Mouse (Mus musculus) midbrain, embryonic 15.5 days (tissue): ENCODE measurements around the gene Ulk4. TPM values are rescaled to one million over a fixed set of nuclear protein-coding genes. Genes with fewer than 3 reads are reported as not detected.

Experiments
- ATAC-seq: fragments of 200-750 bp; cut with Nextera tagmentation; replicated peaks from 2 replicates; pipeline ENCODE4 v1.8.0; 2017; ENCODE audit warnings: moderate TSS enrichment
- H3K27ac ChIP-seq: fragments of 300-500 bp; sonication (generic); 2 replicates; pipeline ENCODE4 v1.5.1; 2015; ENCODE audit warnings: mild to moderate bottlenecking, inconsistent platforms
- H3K27me3 ChIP-seq: fragments of 300-500 bp; sonication (generic); replicated peaks from 2 replicates; pipeline ENCODE4 v1.6.1; 2015; ENCODE audit warnings: inconsistent platforms
- H3K36me3 ChIP-seq: fragments of 300-500 bp; sonication (generic); replicated peaks from 2 replicates; pipeline ENCODE4 v1.6.1; 2015; ENCODE audit warnings: inconsistent platforms
- H3K4me1 ChIP-seq: fragments of 300-500 bp; sonication (generic); 2 replicates; pipeline ENCODE4 v1.6.1; 2015; ENCODE audit warnings: inconsistent platforms
- H3K4me2 ChIP-seq: fragments of 300-500 bp; sonication (generic); 2 replicates; pipeline ENCODE4 v1.6.1; 2015; ENCODE audit warnings: inconsistent platforms, mild to moderate bottlenecking, moderate library complexity
- H3K4me3 ChIP-seq: fragments of 300-500 bp; sonication (generic); 2 replicates; pipeline ENCODE4 v1.5.1; 2015; ENCODE audit warnings: mild to moderate bottlenecking, inconsistent platforms
- H3K9ac ChIP-seq: fragments of 300-500 bp; sonication (generic); 2 replicates; pipeline ENCODE4 v1.6.1; 2015; ENCODE audit warnings: mild to moderate bottlenecking, inconsistent platforms
- H3K9me3 ChIP-seq: fragments of 300-500 bp; sonication (generic); 2 replicates; pipeline ENCODE4 v1.6.1; 2016; ENCODE audit warnings: inconsistent platforms
- WGBS: fragments of 180-500 bp; shearing (Covaris S2); methylation state at CpG from one replicate; pipeline ENCODE4 v1.1.7; 2015; ENCODE audit warnings: mixed read lengths; 5-methylcytosine and 5-hydroxymethylcytosine counted together
- polyA plus RNA-seq: library from polyadenylated mRNA; unstranded; fragments of >200 nt; fragmentation: Nextera tagmentation; extraction: Ambion mirVana; gene quantifications from 2 replicates; pipeline ENCODE4 v1.2.1, GENCODE M21; 2015

Gene Ulk4
- polyA plus RNA-seq, 1 experiment from 2014 or later: 92.9 TPM

DNA sequence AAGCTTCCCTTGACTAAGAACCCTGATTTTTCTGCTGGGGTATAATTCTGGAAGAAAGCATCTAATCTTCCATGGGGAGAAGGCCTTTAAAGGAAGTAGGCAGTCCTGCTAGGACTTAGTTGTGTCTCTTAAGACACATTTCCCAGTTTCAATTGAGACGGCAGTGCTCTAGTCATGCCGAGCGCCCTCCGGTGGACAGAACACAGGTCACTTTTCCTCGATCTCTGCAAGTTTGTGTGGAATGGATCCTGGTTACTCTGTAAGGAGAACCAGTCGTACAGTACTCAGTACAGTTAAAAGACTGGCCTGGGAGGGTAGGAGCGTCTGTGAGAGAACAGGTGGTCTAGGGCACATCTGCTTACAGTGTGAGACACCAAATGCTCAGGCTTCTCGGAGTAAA, 340.6 kb downstream of the Ulk4 start:
- ATAC-seq: no peak
- 15% methylated on average over 8 of the region's 8 CpGs for WGBS
- peak overlapping the region; percentile 90 for H3K4me3 ChIP-seq
- H3K9me3 ChIP-seq: no peaks in the 10 kb centered on the region
- no peaks in the 10 kb centered on the region for H3K36me3 ChIP-seq
- H3K4me2 ChIP-seq: peak overlapping the region; percentile 94
- H3K27ac ChIP-seq: no peak overlapping the region
- H3K9ac ChIP-seq: no peak overlapping the region
- peaks cover 77% of the 10 kb centered on the region for H3K4me1 ChIP-seq
- H3K27me3 ChIP-seq: no peaks in the 10 kb centered on the region

GRCm38 (mm10) chr9:120935634-120935922, 341.4 kb downstream of the Ulk4 start:
- no peak for ATAC-seq
- 8% methylated on average over 4 of the region's 4 CpGs for WGBS

DNA sequence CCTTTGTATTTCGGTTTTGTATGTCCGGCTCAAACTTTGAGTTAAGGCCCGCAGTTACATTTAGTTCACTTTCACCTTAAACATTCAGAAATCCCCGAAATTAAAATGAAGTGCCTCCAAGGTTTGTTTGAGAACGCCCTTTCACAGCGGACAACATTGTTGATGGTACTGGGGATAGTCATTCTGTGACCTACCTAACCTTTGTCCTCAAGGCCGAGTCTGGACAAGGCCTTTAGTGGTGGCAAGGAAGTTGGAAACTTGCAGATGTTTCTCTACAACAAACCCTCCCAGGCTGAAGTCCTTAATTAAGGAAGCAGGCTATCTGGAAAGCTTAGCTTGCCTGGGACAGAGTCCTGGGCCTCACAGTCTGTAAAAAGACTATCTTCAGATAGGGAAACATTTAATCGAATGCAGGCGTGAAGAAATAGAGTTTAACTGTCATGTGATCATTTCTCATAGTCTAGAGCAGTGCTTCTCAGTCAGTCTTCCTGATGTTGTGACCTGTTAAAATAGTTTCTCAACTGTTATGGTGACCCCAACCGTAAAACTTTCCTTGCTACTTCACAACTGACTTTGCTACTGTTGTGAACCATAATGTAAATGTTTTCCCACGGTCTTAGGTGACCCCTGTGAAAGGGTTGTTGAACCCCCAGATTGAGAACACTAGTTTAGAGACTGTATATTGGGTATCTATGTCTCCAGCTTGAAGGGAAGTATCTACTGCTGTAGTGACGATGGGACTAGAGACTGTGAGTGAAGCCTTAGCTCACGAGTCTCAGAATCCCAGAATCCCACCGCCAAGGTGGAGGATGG, 342.0 kb downstream of the Ulk4 start:
- ATAC-seq: no peak
- peak overlapping the region; percentile 90 for H3K4me3 ChIP-seq
- peak overlapping the region; percentile 92 for H3K27ac ChIP-seq
- H3K4me2 ChIP-seq: peak overlapping the region; percentile 94
- H3K4me1 ChIP-seq: peaks cover 64% of the 10 kb centered on the region
- H3K27me3 ChIP-seq: no peaks in the 10 kb centered on the region
- no peaks in the 10 kb centered on the region for H3K9me3 ChIP-seq
- no peaks in the 10 kb centered on the region for H3K36me3 ChIP-seq
- peak overlapping the region; percentile 68 for H3K9ac ChIP-seq
- WGBS: 7% methylated on average over 14 of the region's 14 CpGs

More at GRCm38 (mm10) chr9:120935634-120935922, 341.4 kb downstream of the Ulk4 start:
- H3K9ac ChIP-seq: peak overlapping the region; percentile 68; the same call in 1 of the 2 replicates
- no peaks in the 10 kb centered on the region for H3K27me3 ChIP-seq
- H3K36me3 ChIP-seq: no peaks in the 10 kb centered on the region
- H3K4me1 ChIP-seq: peaks cover 70% of the 10 kb centered on the region
- no peak overlapping the region for H3K27ac ChIP-seq
- no peaks in the 10 kb centered on the region for H3K9me3 ChIP-seq
- H3K4me3 ChIP-seq: peak overlapping the region; percentile 90
- peak overlapping the region; percentile 94 for H3K4me2 ChIP-seq

DNA sequence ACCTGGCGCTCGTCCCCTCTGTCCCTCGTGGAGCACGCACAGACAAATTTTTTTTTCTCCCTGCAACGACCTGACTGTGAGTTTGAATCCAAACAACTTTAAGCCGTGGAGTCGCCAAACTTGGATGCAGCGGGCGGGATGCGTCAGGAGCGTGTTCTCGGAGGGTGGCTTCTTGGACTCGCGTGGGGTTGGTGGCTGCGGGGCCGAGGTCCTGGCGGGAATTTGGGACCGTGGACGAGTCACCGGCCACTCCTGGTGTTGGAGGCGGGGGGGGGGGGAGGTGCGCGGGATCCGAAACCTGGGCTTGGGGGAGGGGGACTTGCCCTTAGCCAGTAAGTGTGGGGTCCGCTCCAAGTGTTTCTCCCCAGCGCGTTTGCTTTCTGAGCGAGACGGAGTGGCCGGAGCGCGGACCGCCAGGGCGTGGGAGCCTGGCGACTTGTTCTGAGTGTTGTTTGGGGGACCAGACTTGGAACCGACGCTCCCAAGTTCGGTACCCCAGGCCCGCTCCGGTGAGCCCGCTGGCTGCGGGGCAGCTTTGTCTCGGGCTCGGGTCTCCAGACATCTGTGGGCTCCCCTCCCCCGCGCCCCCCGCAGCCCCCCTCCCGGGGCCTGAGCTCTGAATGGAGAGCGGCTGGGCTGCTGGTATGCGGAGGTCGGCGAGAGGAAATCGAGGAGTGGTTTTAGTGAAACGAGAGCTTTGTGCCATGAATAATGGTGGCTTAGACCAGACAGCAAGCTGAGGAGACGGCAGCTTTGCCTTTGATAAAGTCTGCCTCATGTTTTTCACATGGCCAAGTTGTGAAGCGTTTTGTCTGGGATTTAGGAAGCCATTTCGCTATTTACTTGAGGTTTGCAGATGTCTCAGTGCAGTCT, 342.9 kb downstream of the Ulk4 start:
- Histone ChIP-seq H3K4me3 (peak overlapping the region; percentile 90), H3K4me1 (peaks cover 55% of the 10 kb centered on the region), H3K9me3 (no peaks in the 10 kb centered on the region), H3K9ac (peak overlapping the region; percentile 68), H3K4me2 (peak overlapping the region; percentile 94), H3K27me3 (no peaks in the 10 kb centered on the region), H3K27ac (peak overlapping the region; percentile 92), H3K36me3 (no peaks in the 10 kb centered on the region)
- WGBS: under 1% methylated on average over 56 of the region's 57 CpGs
- ATAC-seq: peak; percentile 19

- Histone ChIP-seq H3K4me1 (peaks cover 49% of the 10 kb centered on the region), H3K4me2 (peak overlapping the region; percentile 94), H3K27me3 (no peaks in the 10 kb centered on the region), H3K4me3 (peak overlapping the region; percentile 90), H3K27ac (peak overlapping the region; percentile 92), H3K36me3 (no peaks in the 10 kb centered on the region), H3K9ac (peak overlapping the region; percentile 68), H3K9me3 (no peaks in the 10 kb centered on the region)
- ATAC-seq: no peak; the same call in 1 of the 2 replicates
- under 1% methylated on average over 57 of the region's 58 CpGs for WGBS
These were observed 343.5 kb downstream of the Ulk4 start for GRCm38 (mm10) chr9:120933587-120933885.

- Histone ChIP-seq H3K4me3 (peak overlapping the region; percentile 90), H3K9me3 (no peaks in the 10 kb centered on the region), H3K27ac (peak overlapping the region; percentile 92), H3K9ac (peak overlapping the region; percentile 68), H3K4me2 (peak overlapping the region; percentile 94), H3K27me3 (no peaks in the 10 kb centered on the region), H3K36me3 (no peaks in the 10 kb centered on the region), H3K4me1 (peaks cover 46% of the 10 kb centered on the region)
- 4% methylated on average over 77 of the region's 78 CpGs for WGBS
- peak; percentile 89 for ATAC-seq
These were observed 344.0 kb downstream of the Ulk4 start for GRCm38 (mm10) chr9:120932797-120933586.

DNA sequence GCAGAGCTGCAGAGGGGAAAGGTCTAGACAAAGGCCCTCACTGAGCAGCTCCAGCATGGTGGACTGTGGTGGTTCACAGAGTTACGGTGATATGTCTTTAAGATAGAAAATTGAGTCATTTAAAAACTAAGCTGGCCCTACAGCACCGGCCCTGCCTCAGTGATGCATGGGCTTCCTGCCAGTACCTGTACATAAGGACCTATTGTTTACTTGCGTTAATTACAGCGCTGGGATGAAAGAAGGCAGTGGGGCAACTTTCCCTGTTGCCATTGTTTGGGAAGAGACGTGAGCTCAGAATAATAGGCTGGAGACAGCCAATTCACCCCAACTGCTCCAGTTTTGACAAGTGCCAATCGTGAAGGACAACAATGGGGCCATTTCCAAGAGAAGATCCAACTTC, 344.6 kb downstream of the Ulk4 start:
- H3K27ac ChIP-seq: peak overlapping the region; percentile 92
- WGBS: 25% methylated on average over 6 of the region's 6 CpGs
- H3K36me3 ChIP-seq: no peaks in the 10 kb centered on the region
- H3K4me3 ChIP-seq: peak overlapping the region; percentile 90
- H3K27me3 ChIP-seq: no peaks in the 10 kb centered on the region
- no peak for ATAC-seq
- peak overlapping the region; percentile 47 for H3K4me2 ChIP-seq
- peaks cover 40% of the 10 kb centered on the region for H3K4me1 ChIP-seq
- no peaks in the 10 kb centered on the region for H3K9me3 ChIP-seq
- H3K9ac ChIP-seq: 0 out of 2 replicates have a peak overlapping the region, but pooled peaks have one; percentile 16

DNA sequence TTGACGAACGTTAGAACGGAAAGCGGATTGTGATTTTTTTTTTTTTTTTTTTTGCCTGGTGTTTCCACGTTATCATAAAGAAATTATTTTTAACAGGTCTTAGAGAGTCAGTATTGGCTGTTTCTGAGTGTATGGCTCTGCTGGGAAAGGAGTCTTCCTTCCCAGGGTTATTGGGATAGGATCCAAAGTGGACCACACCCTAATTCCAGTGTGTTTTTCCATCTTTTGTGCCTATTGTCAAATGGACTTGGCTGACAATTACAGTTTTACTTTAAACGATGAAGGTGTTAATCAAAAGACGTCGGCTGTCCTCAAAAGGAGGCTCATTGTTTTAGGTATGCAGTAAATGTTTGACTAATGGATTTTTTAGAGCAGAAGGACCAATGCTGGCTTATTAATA, 346.2 kb downstream of the Ulk4 start:
- Histone ChIP-seq H3K27me3 (no peaks in the 10 kb centered on the region), H3K9ac (peak overlapping the region; percentile 25; the same call in 1 of the 2 replicates), H3K4me2 (peak overlapping the region; percentile 47), H3K27ac (peak overlapping the region; percentile 82), H3K36me3 (no peaks in the 10 kb centered on the region), H3K4me3 (peak overlapping the region; percentile 30), H3K4me1 (peaks cover 27% of the 10 kb centered on the region), H3K9me3 (no peaks in the 10 kb centered on the region)
- ATAC-seq: no peak
- 46% methylated on average over 8 of the region's 8 CpGs for WGBS

- Histone ChIP-seq H3K4me3 (peak overlapping the region; percentile 30), H3K4me2 (peak overlapping the region; percentile 47), H3K4me1 (peaks cover 19% of the 10 kb centered on the region), H3K36me3 (no peaks in the 10 kb centered on the region), H3K9me3 (no peaks in the 10 kb centered on the region), H3K27me3 (no peaks in the 10 kb centered on the region), H3K27ac (peak overlapping the region; percentile 82), H3K9ac (peak overlapping the region; percentile 25)
- WGBS: 60% methylated on average over 12 of the region's 12 CpGs
- ATAC-seq: no peak
These were observed 347.0 kb downstream of the Ulk4 start for GRCm38 (mm10) chr9:120930021-120930420.

- no peaks in the 10 kb centered on the region for H3K9me3 ChIP-seq
- H3K27me3 ChIP-seq: no peaks in the 10 kb centered on the region
- peak within 1 kb of the TSS; percentile 30 for H3K4me3 ChIP-seq
- H3K4me1 ChIP-seq: peaks cover 14% of the 10 kb centered on the region
- H3K9ac ChIP-seq: peak within 1 kb of the TSS; percentile 27
- H3K27ac ChIP-seq: peak within 1 kb of the TSS; percentile 82
- H3K4me2 ChIP-seq: peak within 1 kb of the TSS; percentile 47
- 0 out of 2 replicates have a peak, but pooled peaks have one; percentile 44 for ATAC-seq
- WGBS: 34% methylated on average over 11 of the region's 11 CpGs
- H3K36me3 ChIP-seq: no peaks in the 10 kb centered on the region
These were observed 347.9 kb downstream of the Ulk4 start, which contains the start of gene Ctnnb1 for GRCm38 (mm10) chr9:120929081-120929480. TSS of gene Ctnnb1 (plus strand) at chr9:120929216.

DNA sequence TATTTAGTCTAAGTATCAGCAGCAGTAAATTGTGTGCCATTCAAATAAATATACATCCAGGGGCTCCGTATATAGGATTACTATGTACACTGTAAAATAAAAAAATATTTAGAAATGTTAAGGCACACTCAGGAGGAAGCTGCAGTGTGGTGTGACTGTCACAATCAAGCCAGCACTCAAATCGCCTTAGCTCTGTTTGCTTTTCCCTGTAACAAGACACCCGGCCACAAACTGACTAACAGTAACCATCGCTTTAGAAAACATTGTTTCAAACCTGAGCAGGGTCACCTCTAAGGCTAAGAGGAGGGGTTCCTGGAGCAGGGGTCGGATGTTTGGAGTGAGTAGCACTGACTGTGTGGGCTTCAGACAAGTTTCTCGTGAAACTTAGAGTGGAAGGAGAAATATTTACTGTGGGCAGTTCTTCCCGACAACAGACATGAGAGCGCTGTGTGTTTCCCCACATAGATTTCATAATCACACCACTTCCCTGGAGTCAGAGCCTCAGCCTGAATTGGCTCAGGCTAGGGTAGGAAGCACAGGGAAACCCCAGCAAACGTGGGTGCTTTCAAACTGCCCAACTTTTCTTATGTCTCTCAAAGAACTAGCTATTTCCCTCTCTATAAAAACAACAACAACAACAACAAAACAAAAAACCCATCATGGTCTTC, 349.9 kb downstream of the Ulk4 start:
- Histone ChIP-seq H3K4me2 (no peak overlapping the region), H3K4me1 (peaks cover 5% of the 10 kb centered on the region; the same call in 1 of the 2 replicates), H3K9ac (no peak overlapping the region), H3K9me3 (no peaks in the 10 kb centered on the region), H3K36me3 (no peaks in the 10 kb centered on the region), H3K4me3 (no peak overlapping the region), H3K27me3 (no peaks in the 10 kb centered on the region), H3K27ac (no peak overlapping the region)
- 25% methylated on average over 9 of the region's 9 CpGs for WGBS
- ATAC-seq: no peak
